Mouse (Mus musculus) T-helper 17 cell (primary cell): ENCODE results near the gene M6pr.

Experiments
- in situ Hi-C, 2 experiments: fragments of 300-600 bp; cut with MboI, MseI; formaldehyde crosslinking; loops; 1 replicate in 1 of 2; 2 replicates in 1 of 2; pipeline ENCODE4 v1.15.1; 2025; ENCODE audit warnings: high pct_unique_total_duplicates in 2 of 2

M6pr gene

GRCm38 (mm10) chr6:122308505-122309393, at the start of gene M6pr:
M6pr (plus strand) TSS chr6:122308720.
- in situ Hi-C loops: loop anchor here (5.0 to 10.0 kb wide), 3 partner anchors 51 to 569 kb away; partner anchors contain the start of gene Foxj2 (in 1 of the 2)

DNA sequence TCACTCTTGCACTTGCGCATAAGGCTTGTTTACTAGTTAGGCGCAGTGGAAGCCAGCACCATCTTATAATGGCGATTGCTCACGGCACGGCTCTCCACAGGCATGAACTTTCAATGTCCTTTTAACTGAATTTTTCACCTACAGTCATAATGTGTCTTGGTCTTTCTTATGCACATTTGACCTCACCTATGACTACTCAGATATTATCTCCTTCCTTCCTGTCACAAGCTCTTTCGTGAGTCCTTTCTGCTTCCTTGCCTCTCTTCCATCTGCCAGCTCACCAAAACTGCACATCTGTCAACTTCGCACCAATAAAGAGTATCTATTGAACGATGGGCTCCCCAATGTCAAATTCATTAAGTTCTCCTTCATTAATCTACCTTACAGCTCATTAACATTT, 46.0 kb upstream of the M6pr start:
- in situ Hi-C loops: loop anchor here in 1 of 2 experiments (10.0 kb wide), 1 partner anchor 1702 kb away; no protein-coding TSS in a partner anchor

DNA sequence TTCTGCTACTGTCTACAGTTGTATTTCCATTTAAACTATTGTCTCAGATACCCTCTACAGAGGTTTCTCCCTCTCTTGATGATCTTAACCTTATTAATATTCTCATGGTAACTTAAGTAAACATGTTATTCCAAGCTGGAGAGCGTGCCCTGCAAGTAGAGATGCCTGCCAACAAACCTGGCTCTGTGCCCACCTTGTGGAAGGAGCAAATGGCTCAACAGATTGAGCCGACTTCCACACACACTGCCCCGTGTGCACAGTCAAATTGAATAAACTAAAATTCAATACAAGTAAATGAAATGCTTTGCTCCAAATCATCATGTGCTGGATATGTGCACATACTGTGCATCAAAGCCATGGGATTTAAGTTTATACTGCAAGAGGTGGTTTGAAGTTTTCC, 40.0 kb upstream of the M6pr start:
- in situ Hi-C loops: loop anchor here in 1 of 2 experiments (10.0 kb wide), 1 partner anchor 1696 kb away; no protein-coding TSS in a partner anchor

- in situ Hi-C loops: loop anchor here in 1 of 2 experiments (10.0 kb wide), 1 partner anchor 1696 kb away; no protein-coding TSS in a partner anchor
These were observed 39.4 kb upstream of the M6pr start for GRCm38 (mm10) chr6:122269170-122269569.

DNA sequence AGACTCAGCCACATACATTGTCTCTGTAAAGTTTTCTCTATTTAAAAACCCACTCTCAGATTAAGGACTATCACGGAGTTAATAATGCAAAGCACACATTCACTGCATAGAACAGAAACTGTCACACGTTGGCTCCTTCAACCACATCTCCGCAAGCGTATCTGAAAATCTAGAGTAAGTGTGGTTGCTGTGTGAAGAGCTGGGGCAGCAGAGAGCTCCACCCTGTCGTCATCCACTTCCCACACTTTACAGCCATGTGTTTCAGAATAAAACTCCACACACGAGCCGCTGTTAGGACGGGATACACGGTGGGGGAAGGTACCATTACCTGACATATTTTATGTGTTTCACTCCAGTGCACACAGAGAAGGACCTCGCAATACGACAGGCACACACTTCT, 38.4 kb upstream of the M6pr start:
- in situ Hi-C loops: no loop called here

- in situ Hi-C loops: no loop called here
These were observed 34.0 kb upstream of the M6pr start for GRCm38 (mm10) chr6:122274546-122274945.

DNA sequence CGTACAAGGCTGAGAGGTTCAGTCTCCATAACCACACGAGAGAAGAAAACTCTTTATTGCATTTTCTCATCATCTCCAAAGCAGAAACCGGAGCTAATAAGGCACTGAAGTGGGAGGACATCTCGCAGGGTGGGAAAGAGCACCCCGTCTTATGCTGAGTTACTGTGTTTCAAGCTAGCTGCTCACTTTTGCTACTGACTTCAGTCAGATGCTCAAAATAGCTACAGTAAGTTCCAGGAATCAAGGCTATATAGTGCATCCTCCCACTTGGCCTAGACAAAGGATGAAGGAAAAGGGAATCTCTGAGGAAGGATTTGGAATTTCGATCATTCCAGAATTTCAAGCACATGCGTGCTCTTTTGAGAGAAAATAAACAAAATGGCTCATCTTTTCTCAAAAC, 32.0 kb upstream of the M6pr start:
- in situ Hi-C loops: no loop called here

DNA sequence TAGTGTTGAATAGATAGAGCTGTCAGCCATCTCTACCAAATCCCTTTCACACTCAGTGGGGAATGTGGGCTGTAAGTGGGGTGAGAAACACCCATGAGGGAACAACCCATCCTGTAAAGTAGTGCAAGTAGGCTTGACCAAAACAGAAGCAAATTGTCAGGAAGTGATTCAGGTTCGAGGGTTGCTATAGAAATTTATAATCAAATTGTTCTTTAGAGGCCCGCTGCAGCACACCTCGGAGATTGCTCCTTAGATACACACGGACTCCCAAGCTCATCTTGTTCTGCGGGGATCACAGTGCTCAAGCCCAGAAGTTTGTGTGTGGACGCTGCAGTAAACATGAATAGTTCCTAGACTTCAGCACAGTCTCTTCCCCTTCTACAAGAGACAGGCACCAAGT, 25.7 kb upstream of the M6pr start, which contains the start of gene Klrg1:
Gene Klrg1 (minus strand): TSS at position 101 of the 400 bp plus-strand sequence.
- in situ Hi-C loops: no loop called here

DNA sequence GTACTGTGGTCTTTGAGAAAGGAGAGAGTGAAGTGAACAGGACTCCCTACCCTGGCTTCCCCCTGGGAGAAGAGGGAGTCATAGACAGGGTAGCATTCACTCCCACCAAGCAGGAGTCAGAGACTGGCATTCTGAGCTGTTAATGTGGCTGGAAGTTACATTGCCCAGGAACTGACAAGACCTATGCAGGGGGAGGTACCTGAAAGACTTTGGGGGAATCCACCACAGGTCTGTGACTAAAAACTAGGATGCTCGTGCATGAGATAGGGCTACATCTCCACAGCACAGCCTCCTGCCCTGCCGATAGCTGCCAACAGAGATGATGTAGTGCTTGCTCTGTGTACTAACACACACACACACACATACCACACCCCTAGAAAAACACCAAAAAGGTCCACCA, 25.1 kb upstream of the M6pr start:
- in situ Hi-C loops: no loop called here

GRCm38 (mm10) chr6:122284304-122284703, 24.2 kb upstream of the M6pr start:
- in situ Hi-C loops: no loop called here

- in situ Hi-C loops: no loop called here
These were observed 23.7 kb upstream of the M6pr start for GRCm38 (mm10) chr6:122284823-122285222.

DNA sequence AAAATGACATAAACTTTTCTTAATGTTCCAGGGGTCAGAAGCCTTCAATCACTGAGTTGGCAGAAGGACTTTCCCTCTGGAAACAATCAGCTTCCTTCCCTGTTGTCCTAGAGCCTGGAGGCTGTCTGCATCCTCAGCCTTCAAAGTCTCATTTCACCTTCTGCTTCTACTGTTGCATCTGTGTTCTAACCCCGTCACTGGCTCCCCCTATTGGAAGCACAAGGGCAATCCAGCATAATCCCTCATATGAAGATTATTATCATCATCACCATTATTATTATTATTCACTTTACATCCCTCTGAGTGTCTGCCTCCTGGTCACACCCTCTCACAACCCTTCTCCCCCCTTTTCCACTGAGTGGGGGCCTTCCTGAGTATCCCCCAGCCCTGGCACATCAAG, 20.3 kb upstream of the M6pr start:
- in situ Hi-C loops: no loop called here

DNA sequence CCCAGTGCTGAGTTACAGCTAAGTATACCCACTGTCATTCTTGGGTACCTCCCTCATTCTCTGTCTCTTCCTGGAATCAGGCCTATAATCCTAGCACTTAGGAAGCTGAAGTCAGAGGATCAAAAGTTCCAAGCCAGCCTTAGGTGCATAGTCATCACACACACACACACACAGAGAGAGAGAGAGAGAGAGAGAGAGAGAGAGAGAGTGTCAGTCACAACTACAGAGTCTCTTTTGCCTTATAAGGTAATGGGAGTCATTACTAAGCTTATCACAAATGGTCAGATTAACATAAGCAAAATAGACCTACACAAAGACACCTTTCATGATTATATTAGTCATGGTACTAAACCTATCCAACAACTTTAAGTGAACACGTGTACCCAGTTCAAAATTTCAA, 19.2 kb upstream of the M6pr start:
- in situ Hi-C loops: no loop called here

DNA sequence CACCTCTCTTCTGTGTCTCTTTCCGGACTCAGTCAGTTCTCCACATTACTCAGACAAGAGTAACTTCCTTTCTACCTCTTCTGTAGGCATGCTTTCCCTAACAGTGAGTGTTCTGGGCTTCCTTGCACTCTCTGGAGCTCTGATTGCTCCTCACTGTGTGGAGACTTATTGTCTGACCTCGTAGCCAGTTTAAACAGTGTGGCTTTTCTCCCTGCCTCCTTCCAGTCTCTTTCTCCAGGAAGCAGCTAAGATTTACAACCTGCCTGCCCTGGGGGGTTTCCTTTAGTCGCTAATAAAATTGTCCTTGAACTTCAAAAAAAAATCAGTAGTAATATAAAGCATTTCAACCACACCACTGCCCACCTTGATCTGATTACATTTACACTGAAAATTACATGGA, 18.3 kb upstream of the M6pr start:
- in situ Hi-C loops: no loop called here

- in situ Hi-C loops: no loop called here
These were observed 17.3 kb upstream of the M6pr start for GRCm38 (mm10) chr6:122291264-122291663.

GRCm38 (mm10) chr6:122291735-122292134, 16.8 kb upstream of the M6pr start:
- in situ Hi-C loops: no loop called here

DNA sequence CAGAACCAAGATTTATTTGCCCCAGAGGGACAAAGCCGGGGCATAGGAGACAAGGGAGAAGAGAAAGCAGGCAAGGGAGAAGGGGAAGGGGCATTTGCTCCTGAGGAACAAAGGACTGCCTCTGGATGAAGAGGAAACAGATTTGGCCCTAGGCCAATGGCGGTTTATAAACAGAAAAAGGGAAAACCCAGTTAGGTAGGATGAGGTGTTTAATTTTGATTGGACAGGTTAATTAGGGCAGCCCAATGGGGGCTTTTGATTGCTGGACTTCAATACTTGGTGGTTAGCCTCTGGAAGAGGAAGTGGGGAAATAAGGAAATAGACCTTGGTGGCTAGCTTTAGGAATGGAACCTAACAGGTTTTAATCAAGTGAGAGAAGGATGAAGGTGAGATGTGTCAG, 16.3 kb upstream of the M6pr start:
- in situ Hi-C loops: no loop called here

GRCm38 (mm10) chr6:122293121-122293520, 15.4 kb upstream of the M6pr start:
- in situ Hi-C loops: no loop called here

GRCm38 (mm10) chr6:122293796-122294195, 14.7 kb upstream of the M6pr start:
- in situ Hi-C loops: no loop called here

DNA sequence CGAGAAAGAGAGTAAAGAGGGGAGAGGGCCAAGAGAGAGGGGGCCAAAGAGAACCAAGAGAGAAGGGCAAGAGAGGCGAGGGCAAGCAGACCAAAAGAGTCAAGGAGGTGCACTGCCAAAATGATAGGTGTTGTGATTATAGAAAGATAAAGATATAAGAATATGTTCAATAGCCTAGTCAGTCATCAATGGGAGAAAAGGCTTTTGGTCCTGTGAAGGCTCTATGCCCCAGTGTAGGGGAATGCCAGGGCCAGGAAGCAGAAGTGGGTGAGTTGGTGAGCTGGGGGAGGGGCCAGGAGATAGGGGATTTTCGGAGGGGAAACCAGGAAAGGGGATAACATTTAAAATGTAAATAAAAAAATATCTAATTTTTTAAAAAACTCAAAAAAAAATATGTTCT, 14.2 kb upstream of the M6pr start:
- in situ Hi-C loops: no loop called here

GRCm38 (mm10) chr6:122295242-122295641, 13.3 kb upstream of the M6pr start:
- in situ Hi-C loops: no loop called here

- in situ Hi-C loops: no loop called here
These were observed 11.6 kb upstream of the M6pr start for GRCm38 (mm10) chr6:122296918-122297278.
